Mouse (Mus musculus) forebrain, postnatal 0 days (tissue): Measurements from ENCODE around the gene Aggf1. TPM values are rescaled to one million over a fixed set of nuclear protein-coding genes. Genes with fewer than 3 reads are reported as not detected.

ENCODE experiments used
- ATAC-seq: fragments of 200-750 bp; cut with Nextera tagmentation; 2 replicates; pipeline ENCODE4 v1.8.0; 2017; ENCODE audit warnings: mild to moderate bottlenecking, moderate library complexity
- DNase-seq: peaks from one replicate; pipeline ENCODE4 v3.0.0-alpha.2; 2015
- H3K27ac ChIP-seq: fragments of 300-500 bp; sonication (generic); 2 replicates; pipeline ENCODE4 v1.5.1; 2014; ENCODE audit warnings: low read depth, mild to moderate bottlenecking, antibody characterized with exemption, low read length, moderate library complexity, mixed read lengths
- H3K27me3 ChIP-seq: fragments of 300-500 bp; sonication (generic); 2 replicates; pipeline ENCODE4 v1.6.1; 2014; ENCODE audit warnings: mild to moderate bottlenecking, low read length, mixed read lengths; ENCODE audit not compliant: insufficient read depth
- H3K36me3 ChIP-seq: fragments of 300-500 bp; sonication (generic); 2 replicates; pipeline ENCODE4 v1.6.1; 2014; ENCODE audit warnings: mild to moderate bottlenecking, moderate library complexity; ENCODE audit not compliant: insufficient read depth
- H3K4me1 ChIP-seq: fragments of 300-500 bp; sonication (generic); 2 replicates; pipeline ENCODE4 v1.6.1; 2014; ENCODE audit warnings: antibody characterized with exemption; ENCODE audit not compliant: insufficient read depth
- H3K4me2 ChIP-seq: fragments of 300-500 bp; sonication (generic); 2 replicates; pipeline ENCODE4 v1.6.1; 2014; ENCODE audit warnings: low read depth, mild to moderate bottlenecking, moderate library complexity
- H3K4me3 ChIP-seq: fragments of 300-500 bp; sonication (generic); 2 replicates; pipeline ENCODE4 v1.5.1; 2014; ENCODE audit warnings: low read depth, low read length, mixed read lengths
- H3K9ac ChIP-seq: fragments of 300-500 bp; sonication (generic); 2 replicates; pipeline ENCODE4 v1.6.1; 2014; ENCODE audit warnings: mild to moderate bottlenecking
- H3K9me3 ChIP-seq: fragments of 300-500 bp; sonication (generic); 2 replicates; pipeline ENCODE4 v1.6.1; 2016; ENCODE audit warnings: low read length
- CTCF ChIP-seq: sonication (generic); IDR thresholded peaks from 2 replicates; pipeline ENCODE4 v1.5.1; 2016; ENCODE audit warnings: antibody characterized with exemption, control low read depth, low read depth
- WGBS: fragments of 180-500 bp; shearing (Covaris S2); extraction: QIAGEN DNeasy Blood & Tissue Kit; methylation state at CpG from one replicate; pipeline ENCODE4 v1.1.7; 2014; 5-methylcytosine and 5-hydroxymethylcytosine counted together
- polyA plus RNA-seq: library from polyadenylated mRNA; unstranded; fragments of >200 nt; fragmentation: Nextera tagmentation; extraction: Ambion mirVana; gene quantifications from 2 replicates; pipeline ENCODE4 v1.2.1, GENCODE M21; 2015
- total RNA-seq: library from RNA; depleted of rRNA; stranded (reverse); fragments of >200 nt; gene quantifications from 2 replicates; pipeline ENCODE4 v1.2.3, GENCODE M21; 2014; rRNA removed

Aggf1 gene
- total and polyA plus RNA-seq, 2 experiments from 2014 or later: 32.8 to 36.5 TPM

- WGBS: 84% methylated on average over 8 of the region's 8 CpGs
- Histone ChIP-seq H3K4me2 (no peak overlapping the region), H3K4me3 (no peak overlapping the region), H3K9ac (no peak overlapping the region), H3K36me3 (no peaks in the 10 kb centered on the region), H3K27ac (no peak overlapping the region), H3K4me1 (no peaks in the 10 kb centered on the region), H3K27me3 (no peaks in the 10 kb centered on the region), H3K9me3 (no peaks in the 10 kb centered on the region)
- ATAC-seq (no peak), DNase-seq (no peak)
- TF ChIP-seq CTCF: no peak
Measured at GRCm38 (mm10) chr13:95307100-95307655, 68.0 kb downstream of the Aggf1 start.

- Histone ChIP-seq H3K9me3 (no peaks in the 10 kb centered on the region), H3K9ac (no peak overlapping the region), H3K36me3 (no peaks in the 10 kb centered on the region), H3K27me3 (no peaks in the 10 kb centered on the region), H3K4me3 (no peak overlapping the region), H3K4me1 (no peaks in the 10 kb centered on the region), H3K4me2 (no peak overlapping the region), H3K27ac (no peak overlapping the region)
- DNase-seq: no peak
- WGBS: 71% methylated on average over 4 of the region's 4 CpGs
- no peak for ATAC-seq
- TF ChIP-seq CTCF: no peak
Measured at GRCm38 (mm10) chr13:95306596-95306995, 68.6 kb downstream of the Aggf1 start.

Other genes starting within 250 kb of the Aggf1 start
- gene Pde8b, start 125.0 kb downstream of the Aggf1 start, total RNA-seq: 15.5 and 21.1 TPM in 2 replicates
- gene Pde8b, start 125.0 kb downstream of the Aggf1 start, polyA plus RNA-seq: 4.8 and 6.5 TPM in 2 replicates
- gene Zbed3, start 51.7 kb downstream of the Aggf1 start, total RNA-seq: 11.1 and 15.8 TPM in 2 replicates
- gene Zbed3, start 51.7 kb downstream of the Aggf1 start, polyA plus RNA-seq: 30.8 and 31.4 TPM in 2 replicates
- gene Crhbp, start 69.6 kb upstream of the Aggf1 start, total RNA-seq: 4.5 and 4.6 TPM in 2 replicates
- gene Crhbp, start 69.6 kb upstream of the Aggf1 start, polyA plus RNA-seq: 5.1 and 5.5 TPM in 2 replicates
- gene S100z, start 103.4 kb upstream of the Aggf1 start, total RNA-seq: not detected in 2 replicates
- gene S100z, start 103.4 kb upstream of the Aggf1 start, polyA plus RNA-seq: not detected in 2 replicates
- 0.19 and 0.23 TPM in 2 replicates for gene F2rl1, start 149.9 kb upstream of the Aggf1 start, total RNA-seq
- gene F2rl1, start 149.9 kb upstream of the Aggf1 start, polyA plus RNA-seq: 0.05 and 0.13 TPM in 2 replicates
- 28.4 and 41.7 TPM in 2 replicates for gene F2r, start 243.1 kb upstream of the Aggf1 start, total RNA-seq
- gene F2r, start 243.1 kb upstream of the Aggf1 start, polyA plus RNA-seq: 20.1 and 28.0 TPM in 2 replicates